Mouse (Mus musculus): ENCODE data around the gene Gm42906.

DNA sequence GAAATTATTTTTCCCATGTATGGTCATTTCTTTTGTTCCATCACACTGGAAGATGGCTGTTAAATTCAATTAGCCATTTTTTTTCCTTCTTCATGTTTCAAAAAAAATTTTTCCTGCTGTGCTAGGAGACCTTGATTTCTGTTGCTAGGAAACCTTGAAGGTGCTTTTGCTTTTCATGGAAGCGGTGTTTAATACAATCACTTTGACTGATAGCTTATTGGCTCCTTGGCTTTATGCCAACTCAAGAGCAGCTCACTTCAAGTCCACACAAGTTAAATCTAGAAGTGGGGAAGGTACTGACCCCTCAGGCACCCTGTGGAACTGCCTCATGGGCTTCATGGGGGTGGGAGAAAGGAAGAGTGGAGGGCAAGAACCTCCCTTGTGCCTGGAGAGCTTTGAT is 38.1 kb downstream of the Gm42906 start:
- TF ChIP-seq CTCF (IDR thresholded peaks at IDR 0.05; ENCODE audit: extremely low read depth, insufficient read length, insufficient replicate concordance, low read depth, low read length) (no peak), POLR2A (IDR thresholded peaks at IDR 0.05; ENCODE audit: low read depth, low read length) (no peak)
